Mouse (Mus musculus): Measurements from ENCODE around the gene Abca1.

DNA sequence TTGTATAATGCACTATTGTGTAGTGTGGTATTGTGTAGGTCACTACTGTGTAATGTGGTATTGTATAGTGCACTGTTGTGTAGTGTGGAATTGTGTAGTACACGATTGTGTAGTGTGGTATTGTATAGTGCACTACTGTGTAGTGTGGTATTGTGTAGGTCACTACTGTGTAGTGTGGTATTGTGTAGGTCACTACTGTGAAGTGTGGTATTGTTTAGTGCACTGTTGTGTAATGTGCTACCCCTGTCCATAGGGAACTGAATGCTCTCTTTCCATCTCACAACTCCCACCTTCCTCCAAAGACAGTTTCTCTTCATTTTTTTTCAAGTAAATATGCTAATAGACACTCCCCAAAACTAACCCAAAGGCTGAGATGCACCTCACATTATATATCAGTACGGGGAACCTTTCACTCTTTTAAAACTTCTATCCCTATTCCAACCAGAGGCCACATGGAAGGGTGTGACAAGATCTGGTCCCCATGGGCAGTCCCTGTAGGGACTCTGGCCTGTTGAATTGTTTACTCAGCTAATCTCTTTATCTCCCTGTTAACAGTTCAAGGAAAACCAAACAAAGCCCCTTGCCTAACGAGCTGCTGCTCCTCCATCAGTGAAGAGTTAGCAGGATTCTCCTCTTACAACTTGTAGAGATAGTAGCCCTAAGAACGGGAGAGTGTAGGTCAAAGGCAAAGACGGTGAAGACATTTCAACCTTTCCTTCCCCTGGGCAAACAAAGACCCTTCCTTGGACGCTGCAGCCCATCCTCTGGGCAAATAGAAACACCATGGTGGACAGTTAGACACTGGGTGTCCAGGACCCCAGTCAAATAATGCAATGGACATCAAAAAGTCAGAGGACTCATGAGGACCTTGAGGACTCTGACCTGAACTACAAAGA lies 28.8 kb downstream of the Abca1 start:
- TF ChIP-seq CTCF (conservative IDR thresholded peaks at IDR 0.05; ENCODE audit: insufficient read depth, insufficient read length, low read depth, low read length) (no peak), POLR2A (IDR thresholded peaks at IDR 0.05; ENCODE audit: low read depth, low read length) (no peak)
